Mouse (Mus musculus): ENCODE results near the gene Gpt2.
A peak's percentile ranks its signal among the peaks of the same experiment; 100 is the strongest.

The Gpt2 gene

DNA sequence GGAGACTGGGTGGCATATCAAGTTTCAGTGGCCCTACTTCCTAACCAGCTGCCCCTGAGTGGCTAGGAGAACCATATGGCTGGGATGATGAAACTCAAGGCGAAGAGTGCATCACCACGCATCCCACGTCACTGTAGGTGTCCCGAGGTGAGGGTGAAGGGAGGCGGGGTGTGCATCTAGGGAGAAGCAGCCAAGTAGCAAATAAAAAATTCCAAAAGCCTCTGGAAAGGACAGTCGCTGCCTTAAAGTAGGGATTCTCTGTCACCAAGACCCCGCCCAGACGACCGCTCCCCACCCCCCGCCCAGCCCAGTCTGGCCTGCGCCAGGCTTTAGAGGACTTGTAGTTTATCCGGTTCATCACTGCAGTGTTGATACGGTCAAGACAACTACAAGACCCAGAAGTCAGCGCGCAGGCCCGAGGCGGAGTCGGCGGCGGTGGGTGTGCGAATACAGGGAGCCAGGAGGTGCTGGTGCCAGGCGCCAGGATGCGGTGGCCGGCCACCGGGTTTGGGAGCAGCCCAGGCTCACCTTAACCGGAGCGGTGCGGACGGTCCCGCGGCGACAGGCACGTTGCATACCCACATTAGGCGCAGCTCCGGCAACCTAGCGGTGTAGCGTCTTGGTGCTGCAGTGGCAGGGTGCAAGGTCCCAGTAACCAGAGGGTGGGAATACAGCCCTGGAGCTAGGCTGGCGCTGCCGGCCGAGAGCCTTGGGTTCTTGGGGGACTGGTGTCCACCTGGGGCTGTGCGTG is at the start of gene Gpt2:
Gene Gpt2, plus strand, starts transcription at position 452 of the 751 bp plus-strand sequence.
- peak; percentile 96 for DNase-seq

DNA sequence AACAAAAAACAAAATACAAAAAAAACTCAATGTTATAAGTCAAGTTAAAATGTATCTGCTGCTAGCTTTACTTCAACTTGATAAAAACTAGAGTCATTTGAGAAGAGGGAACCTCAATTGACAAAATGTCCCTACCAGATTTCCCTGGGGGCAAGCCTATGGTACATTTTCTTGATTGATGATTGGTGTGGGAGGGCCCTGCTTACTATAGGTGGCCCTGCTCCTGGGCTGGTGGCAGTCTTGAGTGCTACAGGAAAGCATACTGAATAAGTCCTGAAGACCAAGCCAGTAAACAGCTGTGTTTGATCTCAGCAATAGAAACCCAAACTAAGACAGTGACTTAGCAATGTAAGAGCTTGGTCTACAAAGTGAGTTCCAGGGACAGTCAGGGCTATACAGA is 48.3 kb upstream of the Gpt2 start:
- DNase-seq, result no peak

DNA sequence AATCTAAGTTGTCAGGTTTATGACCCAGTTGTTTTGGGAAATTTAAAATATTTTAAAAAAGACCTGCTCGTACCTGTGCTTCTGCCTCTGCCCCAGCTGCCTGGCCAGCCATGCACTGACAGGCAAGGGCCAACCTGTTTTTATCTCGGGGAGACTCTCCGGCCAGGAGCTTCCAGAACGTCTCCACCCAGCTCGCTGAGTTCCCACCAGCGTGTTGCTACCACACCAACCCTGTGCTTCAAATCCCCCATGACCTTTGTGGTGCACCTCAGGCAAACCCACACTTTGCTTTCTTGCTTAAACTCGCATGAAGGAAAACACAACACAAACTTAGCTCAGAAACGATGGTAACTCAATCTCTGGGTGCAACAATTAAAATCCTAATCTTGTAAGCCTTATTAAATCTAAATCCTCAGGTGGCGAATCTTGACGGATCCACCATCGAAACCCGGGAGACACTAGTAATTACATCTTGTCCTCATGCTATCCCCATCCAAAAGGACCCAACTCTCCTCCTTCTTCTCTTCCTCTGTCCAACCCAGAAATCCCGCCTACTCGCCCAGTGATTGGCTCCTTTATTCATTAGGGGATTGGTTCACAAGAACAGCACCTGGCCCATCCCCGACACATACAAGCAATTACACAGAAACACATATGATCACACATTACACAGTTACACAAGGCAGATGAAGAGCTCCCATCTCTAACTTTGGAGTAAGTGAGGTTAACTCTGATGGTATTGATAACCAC is 46.3 kb upstream of the Gpt2 start:
- no peak for DNase-seq

DNA sequence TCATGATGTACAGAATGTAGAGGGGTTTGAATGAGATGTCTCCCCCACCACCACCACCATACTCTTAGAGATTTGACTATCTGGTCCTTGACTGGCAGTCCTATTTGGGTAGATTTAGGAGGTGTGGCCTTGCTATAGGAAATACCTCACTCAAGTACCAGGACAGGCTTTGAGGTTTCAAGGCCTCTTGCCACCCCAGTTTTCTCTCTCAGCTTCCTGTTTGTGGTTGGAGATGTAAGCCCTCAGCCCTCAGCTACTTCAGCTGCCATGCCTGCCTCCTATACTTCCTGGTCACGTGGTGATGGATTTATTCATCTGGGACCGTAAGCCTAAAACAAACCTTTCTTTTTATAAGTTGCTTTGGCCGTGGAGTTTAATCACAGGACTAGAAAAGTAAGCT is 42.0 kb upstream of the Gpt2 start:
- no peak for DNase-seq

DNA sequence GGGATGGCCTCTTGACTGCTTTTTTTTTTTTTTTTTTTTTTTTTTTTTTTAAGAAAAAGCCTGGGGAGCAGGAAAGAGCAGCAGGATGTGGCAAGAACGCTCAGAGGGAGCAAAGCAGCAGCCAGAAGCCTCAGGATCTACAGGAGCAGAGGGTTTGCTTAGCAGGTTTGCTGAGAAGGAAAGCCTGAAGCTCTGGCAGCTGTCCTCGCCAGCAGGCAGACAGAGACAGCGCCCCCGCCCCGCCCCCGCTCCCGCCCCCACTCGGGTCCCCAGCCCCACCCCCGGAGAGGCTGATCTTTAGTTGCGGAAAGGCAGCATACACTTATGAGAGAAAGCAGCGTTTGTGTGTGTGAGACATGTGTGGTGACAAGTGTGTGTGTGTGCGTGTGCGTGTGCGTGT is 40.0 kb upstream of the Gpt2 start:
- DNase-seq, result no peak

DNA sequence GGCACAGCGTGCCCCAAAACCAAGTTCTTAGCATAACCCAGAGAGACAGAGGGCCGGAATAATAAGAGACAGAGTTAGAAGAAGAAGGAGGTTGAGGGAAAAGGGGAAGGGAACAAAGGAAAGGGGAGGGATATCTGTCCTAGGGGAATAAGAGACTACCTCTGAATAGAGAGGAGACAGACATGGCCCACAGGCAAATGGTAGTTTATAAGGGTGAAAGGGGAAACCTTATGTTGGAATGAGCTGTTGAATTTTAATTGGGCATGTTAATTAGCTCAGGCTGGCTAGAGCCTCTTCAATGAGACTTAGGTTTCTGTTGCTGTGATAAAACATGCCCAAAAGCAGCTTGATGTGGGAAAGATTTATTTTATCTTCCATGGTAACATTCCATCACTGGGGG is 39.1 kb upstream of the Gpt2 start:
- no peak for DNase-seq

DNA sequence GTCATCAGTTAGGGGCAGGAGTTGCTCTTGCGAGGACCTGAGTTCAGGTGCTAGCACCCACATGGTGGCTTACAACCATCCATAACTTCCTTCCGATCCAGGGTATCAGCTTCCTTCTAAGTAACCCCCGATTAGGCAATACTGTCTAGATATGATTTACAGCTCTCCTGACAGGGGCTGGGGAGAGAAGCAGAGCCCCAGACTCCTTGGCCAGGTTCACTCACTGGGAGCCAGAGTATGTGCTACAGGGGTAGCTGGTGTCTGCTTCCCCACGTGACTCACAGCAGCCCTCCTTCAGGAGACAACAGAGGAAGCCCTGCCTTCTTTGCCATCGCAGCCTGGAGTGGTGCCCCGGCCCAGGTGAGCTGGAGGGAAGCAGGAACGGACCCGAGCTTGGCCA is 37.6 kb upstream of the Gpt2 start:
- DNase-seq, result no peak

DNA sequence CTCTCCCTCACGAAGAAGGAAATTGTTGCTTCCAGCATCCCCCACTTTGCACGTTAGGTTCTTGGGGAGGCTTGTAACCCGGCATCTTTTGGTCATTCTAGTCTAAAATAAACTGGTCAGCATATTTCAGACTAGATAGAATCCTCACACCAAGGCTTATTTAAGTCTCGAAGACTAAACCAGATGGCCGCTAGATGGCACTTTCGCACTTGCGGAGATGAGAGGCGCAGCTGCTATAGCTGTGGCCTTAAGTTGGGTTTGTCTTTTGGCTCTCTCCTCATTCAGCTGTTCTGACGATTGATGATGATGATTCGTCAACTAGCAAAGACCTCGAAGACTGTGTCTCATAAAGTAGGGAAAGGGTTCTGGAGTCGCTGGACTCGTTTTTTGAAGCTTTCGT is 35.8 kb upstream of the Gpt2 start:
- DNase-seq, result peak; percentile 72

DNA sequence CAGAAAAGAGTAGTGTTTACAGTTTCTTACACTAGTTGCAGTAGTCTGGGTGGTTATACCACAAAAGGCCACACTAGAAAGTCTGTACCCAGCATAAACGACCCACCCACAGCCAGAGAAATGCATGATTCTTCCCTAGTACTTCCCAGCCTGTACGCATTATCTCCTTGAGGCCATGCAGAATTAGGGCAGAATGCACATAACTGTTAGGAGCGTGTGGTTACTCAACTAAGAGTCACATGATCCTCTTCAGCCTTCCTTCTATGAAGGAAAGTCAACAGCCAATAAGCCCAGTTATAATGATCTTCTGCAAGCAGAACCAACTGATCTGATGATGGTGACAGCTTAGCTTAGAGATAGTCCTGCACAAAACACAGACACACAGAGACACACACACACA is 32.8 kb upstream of the Gpt2 start:
- no peak for DNase-seq

DNA sequence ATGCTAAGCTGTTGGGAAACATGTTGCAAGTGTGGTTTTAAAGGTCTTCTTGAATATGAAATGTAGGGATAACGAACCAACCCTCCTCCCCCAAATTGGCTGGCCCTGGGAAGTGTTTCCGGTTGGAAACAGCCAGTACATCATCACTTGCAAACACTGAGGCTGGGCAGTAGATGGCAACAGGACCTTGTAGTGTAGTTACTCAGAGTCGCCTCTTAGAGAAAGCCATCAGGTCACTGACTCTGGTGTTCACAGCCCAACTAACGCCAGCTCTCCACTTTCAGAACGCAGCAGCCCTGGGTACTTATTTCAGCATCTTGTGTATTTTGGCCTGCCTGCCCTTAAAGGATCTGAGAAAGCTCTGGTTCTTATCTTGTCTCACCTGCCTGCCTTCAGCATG is 31.6 kb upstream of the Gpt2 start:
- DNase-seq, result peak; percentile 50

DNA sequence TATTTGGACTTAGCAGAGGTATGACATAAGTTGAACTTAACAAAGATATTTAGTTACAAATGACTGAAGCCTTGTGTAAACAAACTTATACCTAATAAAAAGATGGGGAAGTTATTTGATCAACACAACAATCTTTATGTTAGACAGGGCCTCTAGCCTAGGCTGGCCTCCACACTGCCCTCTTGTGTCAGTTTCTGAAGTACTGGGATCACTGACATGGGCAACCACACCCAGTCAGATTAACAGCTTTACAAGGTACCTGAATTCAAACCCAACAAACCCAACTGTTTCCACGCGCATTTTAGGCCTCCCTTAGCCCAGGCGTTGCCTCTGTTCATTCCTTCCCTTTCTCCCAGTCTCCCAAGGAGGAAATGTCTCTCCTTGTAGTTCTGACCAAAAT is 31.0 kb upstream of the Gpt2 start:
- peak; percentile 34 for DNase-seq

DNA sequence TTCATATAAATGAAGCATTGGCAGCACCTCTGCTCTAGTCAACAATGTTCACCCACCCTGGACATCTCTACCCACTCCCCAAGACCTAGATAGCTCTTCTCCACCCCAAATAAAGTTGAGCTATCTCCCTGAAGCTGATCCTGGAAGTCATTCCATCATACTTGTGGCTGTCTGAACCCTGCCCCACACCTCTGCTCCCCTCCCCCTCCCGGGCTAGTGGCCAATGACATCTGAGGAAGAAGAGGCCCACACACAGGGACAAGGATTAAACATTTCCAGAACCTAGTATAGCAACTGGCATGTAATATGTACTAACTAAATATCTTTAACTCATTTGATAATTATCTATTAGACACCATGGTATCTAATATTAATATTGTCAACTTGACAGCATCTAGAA is 29.9 kb upstream of the Gpt2 start:
- DNase-seq, result peak; percentile 82

DNA sequence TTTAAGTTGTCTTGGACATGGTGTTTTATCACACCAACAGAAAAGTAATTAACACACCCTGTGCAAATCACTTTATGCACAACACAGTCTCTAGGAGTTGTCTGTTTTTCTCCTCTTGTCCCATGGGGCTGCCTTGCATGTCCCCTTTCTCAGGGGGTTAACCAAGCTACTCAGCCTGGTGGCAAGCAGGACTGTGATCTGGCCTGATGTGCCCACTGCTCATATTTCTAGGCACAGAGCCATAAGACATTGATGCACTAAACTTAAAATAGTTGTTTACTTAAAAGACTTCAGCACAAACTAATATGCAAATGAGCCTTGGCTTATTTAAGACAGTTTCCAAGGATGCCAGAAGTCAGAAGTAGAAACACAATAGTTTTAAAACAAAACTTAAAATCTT is 28.1 kb upstream of the Gpt2 start:
- DNase-seq, result no peak

DNA sequence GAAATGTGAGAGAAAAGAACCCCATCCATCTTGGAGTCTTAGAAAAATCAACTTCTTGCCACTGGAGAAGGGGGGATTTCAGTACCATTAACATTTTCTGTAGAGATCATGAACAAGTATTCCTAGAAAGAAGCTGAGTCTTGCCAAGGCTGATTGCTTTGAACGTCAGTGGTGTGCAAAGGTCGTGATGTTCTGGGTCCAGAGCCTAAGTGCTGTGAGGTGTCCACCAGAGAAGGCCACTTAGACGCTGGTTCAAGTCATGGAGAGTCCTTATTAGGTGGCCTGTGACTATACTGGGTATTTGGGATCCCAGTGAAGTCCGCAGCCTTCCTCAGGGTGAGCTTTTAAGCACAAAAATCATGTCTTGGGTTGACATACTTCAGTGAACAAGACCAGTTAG is 26.3 kb upstream of the Gpt2 start:
- DNase-seq, result peak; percentile 62

DNA sequence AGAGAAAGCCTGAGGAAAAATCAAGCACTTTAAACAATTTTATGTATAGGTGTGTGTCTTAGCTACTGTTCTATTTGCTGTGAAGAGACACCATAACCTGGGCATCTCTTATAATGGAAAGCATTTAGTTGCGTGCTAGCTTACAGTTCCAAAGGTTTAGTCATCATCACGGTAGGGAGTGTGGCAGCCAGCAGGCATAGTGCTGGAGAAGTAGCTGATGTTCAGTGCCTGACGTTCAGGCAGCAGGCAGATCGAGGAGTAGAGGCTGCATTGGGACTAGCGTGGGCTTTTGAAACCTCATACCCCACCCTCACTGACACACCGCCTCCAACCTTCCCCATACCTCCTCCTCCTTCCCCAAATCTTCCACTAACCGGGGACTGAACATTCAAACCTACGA is 21.6 kb upstream of the Gpt2 start:
- no peak for DNase-seq

DNA sequence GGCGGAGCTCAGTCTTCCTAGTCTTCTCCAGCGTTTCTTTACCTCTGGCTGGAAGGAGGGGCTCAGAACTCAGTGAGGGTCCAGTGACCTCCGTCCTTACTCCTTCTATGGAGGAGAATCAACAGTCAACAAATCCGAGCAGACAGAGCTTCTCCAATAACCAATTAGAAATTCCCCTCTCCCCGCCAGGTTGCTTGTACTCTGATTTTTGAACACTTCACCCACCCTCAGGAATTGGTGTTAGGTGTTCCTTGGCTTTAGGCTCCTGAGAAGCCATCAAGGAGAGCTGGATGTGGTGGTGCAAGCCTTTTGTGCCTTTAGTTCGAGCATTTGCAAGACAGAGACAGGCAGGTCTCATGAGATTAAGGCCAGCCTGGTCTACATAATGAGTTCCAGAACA is 19.6 kb upstream of the Gpt2 start:
- DNase-seq, result no peak

DNA sequence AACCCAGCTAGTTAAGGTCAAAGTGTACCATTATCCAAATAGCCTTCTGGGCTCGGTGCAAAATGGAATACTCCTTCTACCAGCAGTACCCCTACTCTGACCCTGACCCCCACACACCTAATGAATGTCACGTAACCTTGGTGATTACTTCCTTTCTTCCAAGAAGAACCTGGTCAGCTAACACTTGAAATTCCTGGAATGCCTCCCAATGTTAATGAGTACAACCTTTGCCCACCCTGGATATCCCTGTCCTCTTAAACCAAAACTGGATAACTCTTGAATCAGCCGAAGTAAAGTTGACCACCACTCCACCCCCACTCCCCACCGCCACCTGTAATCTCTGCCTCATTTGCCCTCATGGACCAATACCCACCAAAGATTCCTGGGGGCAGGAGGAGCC is 19.1 kb upstream of the Gpt2 start:
- peak; percentile 82 for DNase-seq

DNA sequence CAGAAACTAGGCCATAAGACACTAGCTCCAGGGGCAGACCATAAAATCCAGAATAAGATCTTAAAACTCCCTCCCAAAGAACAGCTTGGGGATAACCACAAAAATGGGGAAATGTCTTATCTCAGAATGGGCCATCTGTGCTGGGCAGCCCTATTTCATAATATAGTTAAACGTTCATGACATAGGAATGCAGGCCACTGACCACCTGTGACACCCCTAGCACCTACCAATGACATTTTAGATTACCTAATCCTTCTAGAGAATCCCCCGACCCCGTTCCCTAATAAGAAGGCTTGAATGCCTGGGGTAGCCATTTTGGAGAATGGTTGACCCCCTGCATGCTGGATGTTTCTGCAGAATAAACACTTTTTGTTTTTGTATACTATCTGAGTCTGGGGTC is 17.5 kb upstream of the Gpt2 start:
- no peak for DNase-seq

DNA sequence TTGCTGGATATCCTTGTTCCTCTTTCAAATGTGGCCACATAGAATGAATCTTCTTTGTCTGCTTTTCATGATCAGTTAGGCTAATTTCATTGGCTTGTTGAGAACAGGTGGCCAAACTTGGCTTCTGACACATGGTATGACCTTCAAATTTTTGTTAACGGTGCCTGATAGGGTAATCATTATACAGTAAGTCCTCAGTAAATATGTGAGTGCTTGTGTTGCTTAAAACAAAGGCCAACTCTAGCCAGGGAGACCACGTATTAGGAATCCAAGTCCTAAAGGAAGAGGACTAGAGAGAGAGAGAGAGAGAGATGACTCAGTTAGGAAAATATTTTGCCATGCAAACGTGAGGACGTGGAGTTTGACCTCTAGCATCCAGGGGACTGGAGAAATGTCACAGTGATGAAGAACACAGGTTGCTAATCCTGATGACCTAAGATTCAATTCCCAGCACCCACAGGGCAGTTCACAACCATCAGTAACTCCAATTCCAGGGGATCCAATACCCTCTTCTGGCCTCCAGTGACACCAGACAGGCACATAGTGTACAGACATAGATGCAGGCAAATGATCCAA is 15.3 kb upstream of the Gpt2 start:
- DNase-seq, result peak; percentile 76

DNA sequence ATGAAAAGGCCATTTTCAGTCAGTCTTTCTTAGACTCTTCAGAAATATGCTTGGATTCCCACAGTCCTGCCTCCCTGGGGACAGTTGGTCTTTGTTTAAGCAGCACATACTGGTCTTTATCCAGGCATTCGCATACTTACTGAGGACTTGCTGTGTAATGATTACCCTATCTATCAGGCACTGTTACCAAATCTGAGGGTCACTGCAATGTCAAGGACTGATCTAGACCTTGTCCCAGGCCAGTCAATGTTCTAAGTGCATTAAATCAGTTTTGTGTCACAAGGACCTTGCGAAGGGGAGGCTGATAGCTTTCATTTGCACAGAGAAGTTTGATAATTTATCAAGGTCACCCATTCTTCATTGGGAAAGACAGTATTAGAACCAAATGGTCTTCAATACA is 14.0 kb upstream of the Gpt2 start:
- peak; percentile 60 for DNase-seq

DNA sequence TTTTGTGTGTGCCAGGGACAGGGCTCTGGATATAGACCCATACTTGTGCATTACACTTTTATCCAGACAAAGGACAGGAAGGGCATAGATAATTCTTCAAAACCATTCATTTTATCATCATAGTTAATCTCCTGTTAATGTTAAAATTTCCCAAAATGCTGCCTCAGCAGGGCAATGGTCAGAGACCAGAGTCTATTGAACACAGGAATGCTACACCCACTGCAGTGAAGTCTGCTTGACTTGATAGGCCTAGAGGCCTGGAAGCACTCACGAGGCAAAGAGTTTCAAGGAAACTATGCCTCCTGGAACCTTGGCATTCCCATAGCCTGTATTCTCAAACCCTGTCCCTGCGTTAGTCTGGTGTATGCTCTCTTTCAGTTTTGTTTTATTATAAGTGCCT is 12.7 kb upstream of the Gpt2 start:
- peak; percentile 89 for DNase-seq

DNA sequence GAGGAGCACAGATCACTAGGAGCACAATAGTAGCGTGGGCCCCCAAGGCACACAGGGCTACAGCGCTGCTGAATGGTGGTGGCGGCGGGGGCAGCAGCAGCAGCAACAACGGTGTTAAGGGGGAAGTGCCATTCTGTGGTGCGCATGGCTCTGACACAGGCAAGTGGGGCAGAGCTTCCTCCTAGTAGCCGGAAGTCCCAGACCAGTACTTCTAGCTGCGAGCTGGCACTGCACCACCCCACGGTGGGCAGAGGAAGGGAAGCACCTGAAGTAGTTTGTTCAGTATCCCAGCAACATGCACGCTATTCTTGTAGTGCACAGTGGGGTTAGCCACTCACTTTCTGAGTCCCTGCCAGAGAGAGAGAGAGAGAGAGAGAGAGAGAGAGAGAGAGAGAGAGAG is 10.5 kb upstream of the Gpt2 start:
- peak; percentile 34 for DNase-seq

DNA sequence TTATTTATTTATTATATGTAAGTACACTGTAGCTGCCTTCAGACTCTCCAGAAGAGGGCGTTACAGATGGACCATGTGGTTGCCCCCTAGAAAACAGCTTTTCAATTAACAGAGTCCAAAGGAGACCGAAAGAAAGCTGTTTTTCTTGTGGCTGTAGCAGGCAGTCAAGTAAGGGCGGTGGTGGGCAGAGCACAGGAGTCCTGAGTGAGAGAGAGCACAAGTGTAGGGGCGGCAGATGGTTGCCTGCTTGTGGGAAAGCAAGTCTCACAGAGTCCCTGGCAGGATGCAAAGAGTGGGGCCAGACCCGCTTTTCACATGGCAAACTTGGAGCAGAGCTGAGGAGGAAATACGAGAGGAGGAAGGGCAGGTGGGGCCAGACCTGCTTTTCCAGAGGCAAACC is 9.9 kb upstream of the Gpt2 start:
- peak; percentile 65 for DNase-seq

DNA sequence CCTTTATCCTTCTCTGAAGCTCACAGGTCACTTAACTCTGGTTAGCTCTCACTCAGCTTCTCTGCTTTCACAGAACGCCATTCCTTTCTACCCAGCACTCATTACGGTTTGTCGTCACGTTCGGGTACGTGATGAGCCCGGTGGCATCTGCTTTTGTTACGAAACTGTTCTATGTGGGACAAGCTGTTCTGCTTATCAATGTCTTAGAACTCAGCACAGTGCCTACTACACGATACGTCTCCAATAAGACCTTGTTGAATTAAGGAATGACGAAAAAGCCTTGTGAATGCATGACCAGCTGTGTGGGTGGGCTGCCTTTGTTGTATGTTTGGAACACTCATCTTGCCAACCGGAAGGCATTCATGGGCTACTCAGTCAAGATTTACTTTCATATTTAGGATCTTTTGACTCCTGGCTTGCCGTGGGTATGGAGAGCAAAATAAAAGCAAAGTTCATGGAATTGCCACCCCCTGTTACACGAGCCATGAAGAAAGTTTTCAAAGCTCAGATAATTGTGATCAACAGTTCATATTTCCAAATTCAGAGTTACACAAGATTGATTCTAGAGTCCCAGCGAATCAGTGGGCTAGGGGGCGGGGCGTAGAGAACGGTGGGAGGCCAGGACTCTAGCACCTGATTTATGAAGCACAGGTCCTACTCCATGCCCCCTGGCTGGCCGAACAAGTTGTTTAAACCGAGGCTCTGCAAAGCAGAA is 4.3 kb upstream of the Gpt2 start:
- no peak for DNase-seq
